Mouse (Mus musculus) right cerebral cortex, postnatal 36 days (tissue): Measurements from ENCODE around the gene Mpv17l.
"Not testable (repeated sequence)": the region's sequence is repeated elsewhere in the genome, so short reads cannot be mapped to it uniquely, and the experiment has no call there.

Experiments used
- DNase-seq, 2 experiments: peaks; one replicate each; pipeline ENCODE4 v3.0.0; 2022; ENCODE audit warnings: low spot score in 2 of 2, mixed read lengths in 1 of 2

Mpv17l gene

DNA sequence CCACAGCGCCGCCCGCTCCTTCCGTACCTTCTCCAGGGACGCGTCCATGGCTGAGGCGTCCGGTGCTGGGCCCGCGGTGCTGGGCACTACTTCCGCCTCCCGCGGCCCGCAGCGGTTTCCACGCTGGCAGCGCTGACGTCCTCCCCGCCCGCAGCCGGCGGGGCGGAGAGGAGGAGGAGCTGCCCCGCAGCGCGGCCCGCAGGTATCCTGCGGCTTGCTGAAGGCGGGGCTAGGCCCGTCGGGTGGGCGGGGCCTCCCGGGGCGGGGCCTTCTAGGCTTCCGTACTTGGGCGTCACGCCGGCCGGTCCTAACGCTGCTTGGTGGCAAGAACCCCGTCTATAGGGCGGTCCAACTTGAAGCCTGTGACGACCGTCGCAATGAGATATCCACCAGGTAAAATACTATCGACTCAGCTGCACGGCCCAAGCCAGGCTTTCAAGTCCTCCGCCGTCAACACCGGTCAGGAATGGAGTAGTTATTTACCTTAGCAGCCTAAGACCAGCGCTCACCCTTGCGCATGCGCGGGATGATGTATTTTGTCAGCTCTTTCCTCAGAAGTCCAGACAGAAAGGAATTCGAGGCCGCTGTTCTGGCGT is at the start of gene Mpv17l, which contains the start of gene Pdxdc1:
Gene Mpv17l, plus strand, starts transcription at position 274 of the 596 bp plus-strand sequence.
Gene Pdxdc1, minus strand, starts transcription at position 244 of the 596 bp plus-strand sequence.
- DNase-seq: peak; percentile 97

DNA sequence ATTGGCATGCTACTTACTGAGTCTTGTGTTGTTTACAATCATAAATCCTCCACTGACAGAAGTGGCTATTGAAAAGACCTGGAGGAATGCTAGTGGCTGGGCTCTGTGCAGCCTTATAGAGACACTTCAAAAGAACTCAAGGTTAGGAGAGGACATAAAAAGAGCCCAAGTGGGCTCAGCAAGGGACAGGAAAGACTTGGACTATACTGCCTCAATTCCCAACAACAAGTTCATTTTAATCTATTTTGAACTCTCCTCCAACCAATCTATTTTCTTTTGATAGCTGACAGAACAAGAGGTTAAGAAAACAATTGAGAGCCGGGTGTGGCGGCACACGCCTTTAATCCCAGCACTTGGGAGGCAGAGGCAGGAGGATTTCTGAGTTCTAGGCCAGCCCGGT is 49.1 kb upstream of the Mpv17l start:
- DNase-seq: no peak

DNA sequence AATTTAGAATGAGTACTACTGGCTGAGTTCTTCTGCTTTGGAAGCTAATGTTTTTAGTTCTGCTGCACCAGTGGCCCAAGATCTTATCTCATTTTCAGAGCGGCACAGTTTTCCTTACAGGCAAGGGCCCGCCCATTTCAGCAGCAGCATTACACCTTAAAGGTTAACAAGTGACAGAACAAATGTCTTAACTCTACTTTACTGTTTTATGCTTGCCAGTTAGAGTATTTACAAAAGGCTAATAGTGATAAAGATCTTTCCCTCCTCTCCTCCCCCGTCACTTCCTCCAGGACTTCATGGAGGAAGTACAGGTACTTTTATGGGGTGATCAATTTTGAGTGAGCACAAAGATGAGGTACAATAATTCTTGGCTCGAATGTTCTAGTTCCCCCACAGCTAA is 36.9 kb upstream of the Mpv17l start:
- no peak for DNase-seq

DNA sequence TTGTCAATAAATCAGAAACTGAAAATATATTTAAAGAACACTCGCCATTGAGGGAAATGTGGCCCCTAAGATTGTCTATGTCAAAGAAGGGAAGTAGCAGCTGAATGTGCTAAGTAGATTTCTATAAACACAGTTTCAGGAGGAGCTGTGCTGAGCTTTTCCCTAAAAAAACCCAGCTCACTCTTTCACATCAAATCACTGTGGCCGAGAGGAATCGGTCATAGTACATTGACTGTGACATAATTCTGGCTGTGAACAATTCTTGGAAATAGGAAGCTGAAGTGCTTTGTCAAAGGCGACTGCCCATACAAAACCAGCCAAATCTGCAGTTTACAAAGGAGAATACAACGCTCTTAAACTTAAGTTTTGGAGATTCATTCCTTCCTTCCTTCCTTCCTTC is 36.3 kb upstream of the Mpv17l start:
- DNase-seq: no peak

DNA sequence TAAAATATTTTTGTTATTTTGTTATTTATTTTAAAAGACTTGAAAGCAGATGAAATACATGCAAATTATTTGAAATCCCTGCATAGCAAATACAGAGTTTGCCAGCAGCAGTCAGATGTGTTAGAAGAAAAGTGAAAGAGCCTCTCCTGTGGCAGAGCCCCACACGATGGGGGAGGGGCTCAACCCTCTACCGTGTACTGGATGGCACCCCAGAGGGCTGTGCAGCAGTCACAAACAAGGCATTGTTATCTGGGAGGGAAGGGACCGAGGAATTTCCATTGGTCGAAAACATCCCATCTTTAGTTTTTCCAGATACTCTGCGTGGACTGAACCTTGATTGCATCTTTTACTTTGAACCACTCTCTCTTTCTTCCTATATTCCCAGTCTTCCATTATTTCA is 35.6 kb upstream of the Mpv17l start:
- not testable (repeated sequence) for DNase-seq

DNA sequence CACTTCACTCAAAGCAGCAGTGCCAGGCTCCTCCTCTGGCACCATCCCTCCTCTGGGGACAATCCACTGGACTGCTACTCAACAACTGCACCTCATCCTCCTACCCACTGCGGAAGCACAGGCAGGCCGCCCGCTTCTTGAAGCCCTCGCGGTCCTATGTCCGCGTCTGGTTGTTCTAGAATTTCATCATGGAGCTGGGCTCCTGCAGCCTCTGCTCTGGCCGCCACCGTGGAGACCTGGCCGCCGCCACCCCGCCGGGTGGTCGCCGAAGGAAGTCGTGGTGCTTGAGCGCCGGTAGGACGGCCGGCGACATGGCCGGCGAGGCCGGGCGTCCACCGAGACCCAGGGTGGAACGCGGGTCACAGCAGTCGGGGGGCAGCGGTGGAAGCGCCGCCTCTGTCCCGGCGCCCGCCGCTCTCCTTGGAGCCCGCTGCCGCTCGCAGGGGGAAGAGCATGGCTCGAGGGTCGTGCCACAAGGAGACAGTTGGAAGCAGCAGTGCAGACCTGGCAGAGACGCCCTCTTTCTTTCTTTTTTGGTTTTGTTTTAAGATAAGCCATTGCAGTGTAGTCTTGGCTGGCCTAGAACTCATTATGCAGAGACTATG is 34.9 kb upstream of the Mpv17l start:
- DNase-seq: no peak

DNA sequence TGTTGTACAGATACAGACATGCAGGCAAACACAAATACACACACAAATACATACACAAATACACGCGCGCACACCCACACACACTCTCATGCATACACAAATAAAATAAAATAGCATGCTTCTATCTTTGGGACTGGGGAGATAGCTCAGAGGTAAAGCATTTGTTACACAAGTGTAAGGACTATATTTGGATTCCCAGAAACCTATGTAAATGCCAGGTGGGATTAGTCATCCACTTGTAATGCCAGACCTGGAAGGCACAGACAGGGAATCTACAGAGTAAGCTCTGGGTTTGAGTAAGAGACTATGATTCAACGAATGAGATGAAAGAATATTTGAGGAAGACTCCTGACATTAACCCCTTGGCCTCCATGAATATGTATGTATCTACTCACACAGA is 27.5 kb upstream of the Mpv17l start:
- peak; percentile 11 to 12 for DNase-seq

DNA sequence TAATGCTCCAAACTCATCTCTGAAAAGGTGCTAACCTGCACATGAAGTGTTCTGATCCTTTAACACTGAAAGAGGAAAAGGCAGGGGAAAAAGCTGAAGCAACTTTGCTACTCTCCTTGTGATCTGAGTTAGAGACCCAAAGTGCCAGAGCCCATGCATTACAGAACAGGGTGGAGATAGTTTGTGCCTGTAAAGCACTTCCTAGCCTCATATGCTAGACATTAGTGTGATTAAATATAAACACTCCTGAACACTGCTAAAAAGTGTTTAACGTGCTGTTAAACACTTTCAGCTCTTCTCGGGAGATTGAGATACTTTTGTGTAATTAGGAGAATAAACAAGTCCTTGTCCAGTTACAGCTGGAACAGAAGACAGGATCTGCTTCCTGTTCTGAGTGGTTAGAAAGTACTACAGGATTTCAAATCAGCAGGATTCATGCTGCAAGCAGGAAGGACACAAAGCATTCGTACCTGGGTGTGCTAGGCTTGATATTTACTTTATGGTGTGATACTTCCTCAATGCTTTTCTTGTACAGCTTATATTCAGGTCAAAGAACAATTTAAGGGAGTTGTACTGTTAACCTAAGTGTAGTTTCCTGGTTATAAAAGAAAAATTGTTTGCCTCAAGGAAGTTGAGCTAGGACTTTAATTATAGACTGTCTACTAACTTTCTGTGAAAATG is 19.7 kb upstream of the Mpv17l start:
- DNase-seq: no peak

DNA sequence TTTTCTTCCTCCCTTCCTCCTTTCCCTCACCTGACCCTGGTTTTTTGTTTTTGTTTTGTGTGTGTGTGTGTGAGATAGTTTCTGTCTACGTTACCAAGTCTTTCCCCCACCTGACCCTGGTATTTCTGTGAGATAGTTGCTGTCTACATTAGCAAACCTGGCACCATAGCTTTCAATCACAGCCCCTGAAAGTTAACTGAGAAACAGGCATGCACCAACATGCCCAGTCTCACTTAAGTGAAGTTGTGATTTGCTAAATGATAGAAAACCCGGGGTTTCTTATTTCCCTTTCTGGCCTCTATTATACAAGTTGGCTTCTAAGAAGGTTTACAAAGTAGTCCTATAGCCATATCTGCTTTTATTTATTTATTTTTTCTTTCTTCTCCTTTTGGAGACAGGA is 12.5 kb upstream of the Mpv17l start:
- no peak for DNase-seq

DNA sequence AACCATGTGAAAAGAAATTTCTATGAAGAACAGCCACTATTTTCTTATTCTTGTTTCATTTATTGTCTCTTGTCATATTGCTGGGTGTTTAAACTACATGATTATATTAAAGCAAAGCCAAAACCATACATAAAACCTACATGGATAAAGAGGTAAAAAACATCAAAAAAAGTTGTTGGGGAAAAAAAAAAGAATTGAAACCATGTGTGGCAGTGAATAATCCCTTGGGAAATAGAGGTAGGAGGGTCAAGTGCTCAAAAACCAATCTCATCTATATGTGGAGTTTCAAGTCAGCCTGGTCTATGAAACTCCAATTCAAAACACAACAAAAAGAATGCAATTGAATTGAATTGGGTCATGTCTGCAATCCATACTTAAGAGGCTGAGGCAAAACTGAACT is 10.1 kb upstream of the Mpv17l start:
- DNase-seq: no peak

DNA sequence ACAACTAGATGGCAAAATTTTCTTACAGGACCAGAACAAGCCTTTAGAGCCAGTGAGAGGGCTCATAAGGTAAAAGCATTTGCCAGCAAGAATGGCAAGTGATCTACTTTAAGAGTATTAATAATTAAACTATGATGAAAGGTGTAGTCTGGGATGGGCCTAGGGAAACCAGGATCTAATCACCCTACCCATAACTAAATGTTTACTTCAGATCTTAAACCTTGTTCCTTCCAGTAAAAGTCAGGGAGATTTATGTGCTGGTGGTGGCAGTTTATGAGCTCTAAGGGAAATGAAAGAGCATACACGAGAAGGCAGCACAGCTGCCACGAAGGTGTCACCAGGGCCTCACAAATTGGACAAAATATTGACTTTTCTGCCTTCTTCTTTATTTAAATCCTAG is 8.9 kb upstream of the Mpv17l start:
- DNase-seq: no peak

DNA sequence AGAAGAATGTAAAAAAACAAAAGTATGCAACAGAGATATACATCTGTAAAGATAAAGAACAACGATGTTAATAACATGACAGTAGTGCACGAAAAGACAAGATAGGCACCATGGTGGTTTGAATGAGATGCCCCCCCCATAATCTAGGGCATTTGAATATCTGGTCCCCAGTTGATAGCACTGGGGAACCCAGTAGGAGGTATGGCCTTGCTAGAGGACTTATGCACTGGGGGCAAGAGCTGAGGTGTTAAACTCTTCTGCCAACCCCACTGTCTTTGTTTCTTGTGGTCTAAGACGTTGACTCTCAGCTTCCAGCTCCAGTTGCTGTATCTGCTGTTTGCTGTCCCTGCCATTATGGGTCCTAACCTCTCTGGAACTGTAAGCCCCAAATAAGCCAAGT is 7.2 kb upstream of the Mpv17l start:
- no peak for DNase-seq

DNA sequence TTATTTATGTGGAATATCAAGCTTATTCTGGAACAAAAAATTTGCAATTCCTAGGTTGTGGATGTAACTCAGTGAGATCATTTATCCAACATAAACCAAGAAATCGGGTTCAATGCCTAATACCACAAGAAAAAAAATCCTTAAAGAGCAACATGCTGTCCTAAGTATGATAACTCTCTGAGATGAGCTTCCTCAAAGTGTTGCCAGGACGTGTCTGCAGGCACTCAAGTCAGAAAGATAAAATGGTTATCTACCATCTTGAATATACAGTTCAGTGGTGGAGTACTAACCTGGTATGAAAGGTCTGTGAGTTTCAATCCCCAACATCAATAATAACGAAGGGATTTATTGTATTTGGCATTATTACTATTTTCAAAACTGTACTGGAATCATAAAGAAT is 6.6 kb upstream of the Mpv17l start:
- no peak for DNase-seq

DNA sequence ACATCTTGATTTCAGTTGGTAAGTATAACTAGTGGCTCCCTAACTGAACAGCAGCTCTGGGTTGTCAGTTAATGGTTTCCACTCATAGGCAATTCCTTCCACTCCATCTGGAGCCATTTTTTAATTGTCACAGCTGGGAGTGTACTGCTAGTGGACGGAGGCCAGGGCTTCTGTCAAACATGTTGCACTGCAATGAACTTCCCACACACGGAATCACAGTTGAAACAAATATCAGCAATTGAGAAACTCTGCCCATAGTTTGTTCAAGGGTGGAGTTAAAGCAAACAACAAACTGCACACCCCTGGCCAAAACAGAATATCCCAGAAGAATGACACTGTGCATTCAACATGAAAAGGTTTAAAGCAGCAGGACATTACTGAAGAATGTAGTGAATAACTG is 4.0 kb upstream of the Mpv17l start:
- DNase-seq: no peak

DNA sequence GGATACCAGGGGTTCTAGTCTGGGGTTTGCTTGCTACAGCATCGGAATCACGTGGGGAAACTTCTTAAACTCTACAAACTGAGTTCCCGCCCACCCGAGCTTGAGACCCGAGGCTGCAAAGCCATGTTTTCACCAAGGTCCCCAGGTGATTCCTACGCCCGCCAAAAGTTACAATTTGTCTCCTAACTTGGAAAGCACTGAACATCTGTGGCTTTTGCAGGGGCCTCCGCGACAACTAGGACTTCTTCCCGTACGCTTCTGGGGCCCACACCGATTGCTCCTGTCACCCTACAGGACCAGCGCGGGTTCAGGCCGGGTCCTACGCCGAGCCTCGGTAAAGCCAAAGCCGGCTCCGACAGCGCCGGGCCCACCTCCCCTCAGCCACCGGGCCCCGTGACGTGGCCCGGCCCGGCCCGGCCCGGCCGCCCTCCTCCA is 547 bp upstream of the Mpv17l start:
- peak in 1 of 2 experiments; percentile 3 for DNase-seq

DNA sequence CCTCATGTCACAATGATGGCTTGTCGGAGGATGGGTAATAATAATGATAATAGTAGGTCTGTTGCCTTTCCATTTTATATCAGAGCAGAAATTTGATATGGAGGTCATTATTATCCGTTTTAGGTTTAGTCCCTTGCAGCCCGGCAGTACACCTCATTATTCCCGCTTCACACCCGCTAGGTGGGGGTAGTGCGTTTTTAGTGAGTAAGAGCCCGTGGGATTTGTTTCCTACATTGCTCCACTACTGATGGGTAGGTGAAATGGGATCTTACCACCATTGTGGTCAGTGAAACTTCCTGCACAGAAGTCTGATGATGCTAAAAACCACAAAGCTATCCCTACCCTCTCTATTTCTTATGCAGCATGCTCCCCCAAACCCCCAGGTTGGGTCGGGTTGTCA is 527 bp downstream of the Mpv17l start:
- DNase-seq: peak in 1 of 2 experiments; percentile 70

DNA sequence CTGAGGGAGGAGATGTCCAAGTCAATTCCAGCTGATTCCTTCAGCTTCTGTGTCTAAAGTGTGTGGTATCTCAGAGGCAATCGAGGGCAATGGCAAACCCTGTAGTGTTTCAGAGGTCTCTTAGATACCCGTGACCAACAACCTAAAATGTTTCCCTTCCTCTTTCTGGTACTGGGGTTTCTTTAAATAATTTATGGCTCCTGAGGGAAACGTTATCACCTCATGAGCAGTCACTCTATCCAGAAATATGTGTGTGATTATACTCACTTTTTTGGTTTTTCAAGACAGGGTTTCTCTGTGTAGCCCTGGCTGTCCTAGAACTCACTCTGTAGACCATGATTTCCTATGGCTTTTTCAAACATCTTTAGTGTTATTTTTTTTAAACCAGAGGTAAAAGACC is 4.3 kb downstream of the Mpv17l start:
- no peak for DNase-seq

DNA sequence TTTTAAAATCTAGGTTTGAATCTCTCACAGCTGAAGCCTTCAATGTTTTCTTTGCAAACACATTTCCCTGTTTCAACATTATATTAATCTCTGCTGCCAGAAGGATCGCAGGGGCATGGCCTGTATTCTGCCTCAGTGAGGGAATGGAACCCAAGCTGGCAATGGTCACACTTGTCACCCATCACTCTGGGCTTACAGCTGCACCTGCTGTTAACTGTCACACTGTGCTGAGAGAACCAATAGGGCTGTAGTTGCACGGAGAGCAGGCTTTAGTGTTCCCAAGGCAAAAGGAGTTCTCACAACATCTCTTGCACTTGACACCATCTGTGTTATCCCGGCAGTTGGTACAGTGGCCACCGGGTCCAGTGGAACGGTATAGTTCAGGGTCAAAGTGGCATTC is 17.1 kb downstream of the Mpv17l start:
- no peak for DNase-seq

DNA sequence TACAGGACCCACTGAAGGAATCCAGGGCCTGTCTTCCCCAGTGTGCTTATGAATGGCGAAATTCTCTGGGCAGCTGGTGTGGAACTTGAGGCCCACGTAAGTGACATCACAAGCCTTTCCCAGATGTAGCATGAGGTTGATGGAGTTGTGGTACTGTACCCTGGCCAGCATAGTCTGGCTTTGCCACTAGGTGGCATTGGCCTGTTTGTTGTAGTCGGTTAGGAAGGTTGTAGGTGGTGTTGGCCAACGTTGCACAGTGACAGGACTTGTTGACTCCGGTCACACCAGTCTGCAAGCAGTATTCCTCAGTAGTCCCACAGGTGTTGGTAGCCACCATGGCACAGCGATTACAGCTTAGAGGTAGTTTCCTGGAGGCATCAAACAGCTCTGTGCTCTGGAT is 18.1 kb downstream of the Mpv17l start:
- no peak for DNase-seq

DNA sequence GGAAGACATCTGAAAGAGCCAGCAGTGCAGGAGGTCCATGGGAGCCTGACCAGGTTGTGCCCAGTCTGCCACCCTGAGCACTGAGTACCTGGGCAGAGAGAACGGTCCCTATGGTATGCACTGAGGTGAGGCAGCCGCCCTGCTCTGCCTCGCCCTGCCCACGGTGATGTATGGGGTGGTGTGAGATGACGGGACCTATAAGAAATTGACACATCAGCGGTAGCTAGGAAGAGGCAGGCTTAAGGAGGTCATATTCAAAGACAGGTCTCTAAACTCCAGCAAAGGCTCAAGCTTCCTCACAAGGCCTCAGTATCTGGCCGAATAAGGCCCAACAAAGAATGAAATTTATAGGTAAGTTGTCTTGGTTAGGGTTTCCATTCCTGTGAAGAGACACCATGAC is 18.8 kb downstream of the Mpv17l start:
- DNase-seq: no peak

DNA sequence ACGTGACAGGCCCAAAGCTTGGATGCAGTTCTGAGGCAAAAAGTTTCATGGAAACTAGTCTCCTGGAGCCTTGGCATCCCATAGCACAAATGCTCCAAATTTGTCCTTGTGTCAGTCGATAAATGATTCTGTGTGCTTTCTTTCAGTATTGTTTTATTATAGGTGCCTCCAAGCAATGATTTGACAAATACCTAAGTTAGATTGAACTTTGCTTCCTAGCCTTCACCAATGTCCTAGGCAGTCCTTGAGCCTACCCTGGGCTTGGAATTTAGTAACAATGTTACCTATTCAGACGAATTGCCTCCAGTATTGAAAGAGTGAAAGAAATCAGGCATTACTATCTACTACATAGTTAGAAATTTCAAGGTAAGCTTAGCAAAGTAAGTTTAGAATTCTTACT is 19.5 kb downstream of the Mpv17l start:
- DNase-seq: not testable (repeated sequence)

DNA sequence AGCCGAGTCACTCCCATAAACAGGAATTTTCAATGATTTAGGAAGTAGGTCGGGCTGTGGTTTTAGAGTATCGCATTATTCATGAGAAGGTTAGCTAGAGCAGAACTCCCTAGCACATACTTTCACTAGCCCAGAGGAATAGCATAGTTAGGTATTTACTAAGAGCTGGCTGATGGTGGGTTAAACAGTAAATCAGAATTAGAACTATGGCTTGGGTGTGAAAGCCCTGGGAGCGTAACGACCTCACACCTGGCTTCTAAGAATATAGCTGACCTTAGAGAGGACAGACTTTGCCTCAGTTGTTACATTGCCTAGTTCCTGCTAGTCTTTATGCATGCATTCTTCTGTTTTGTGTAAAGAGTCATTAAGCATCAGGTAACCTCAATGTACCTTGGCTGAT is 20.0 kb downstream of the Mpv17l start:
- not testable (repeated sequence) for DNase-seq

DNA sequence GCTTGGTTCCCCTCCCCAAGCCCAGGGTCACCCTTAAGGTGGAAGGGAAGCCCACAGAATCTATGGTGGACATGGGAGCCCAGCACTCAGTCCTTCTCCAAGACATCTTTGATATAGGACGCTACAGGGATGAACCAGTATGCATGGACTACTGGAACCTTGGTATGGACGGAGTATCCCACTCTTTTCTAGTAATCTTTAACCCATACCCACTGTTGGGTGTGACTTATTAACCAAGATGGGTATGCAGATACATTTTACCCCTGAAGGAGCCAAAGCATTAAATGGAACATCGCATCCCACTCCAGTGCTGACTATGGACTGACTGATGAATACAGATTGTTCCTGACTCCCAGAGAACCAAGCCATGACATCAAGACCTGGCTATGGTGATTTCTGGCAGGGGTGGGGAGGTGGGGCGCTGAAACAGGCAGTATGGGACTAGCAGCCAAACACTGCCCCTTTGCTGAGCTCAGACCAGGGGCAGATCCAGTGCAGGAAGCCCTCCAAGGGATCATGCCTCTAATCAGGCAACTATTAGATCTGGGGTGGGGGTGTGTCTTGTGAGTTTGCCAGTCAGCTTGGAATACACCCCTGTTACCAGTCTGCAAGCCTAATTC is 24.6 kb downstream of the Mpv17l start:
- no peak for DNase-seq
